8 mouse cellular contexts compared by ENCODE assay signal in genomic region chr7:81828681-81829378, GRCm38 (mm10). TPM values are rescaled to one million over a fixed set of nuclear protein-coding genes. Genes with fewer than 3 reads are reported as not detected.
DNase-seq lines count a peak whose midpoint lies in the region; ATAC-seq and TF ChIP-seq lines count a peak whose summit lies in the region.

No protein-coding gene starts in this region.

- ATAC-seq in forebrain, embryonic 12.5 days (ENCODE audit: low FRiP score), result peak; percentile 80
- ATAC-seq in lung, postnatal 0 days, result peak; percentile 71

- H3K9ac ChIP-seq in ES-E14 (ENCODE audit: insufficient read depth, low read depth, low read length, poor library complexity, severe bottlenecking), result peak overlapping the region; percentile 80
- H3K9ac ChIP-seq in forebrain, embryonic 12.5 days, result peak overlapping the region; percentile 87
- H3K9ac ChIP-seq in lung, postnatal 0 days (replicated peaks; ENCODE audit: low read depth), result peak overlapping the region; percentile 63

- DNase-seq in ES-E14 (ENCODE audit: low read depth, low spot score), result no peak
- peak; percentile 21 for DNase-seq in c-Kit-positive CD71-positive TER-119-negative erythroid progenitor cells, embryonic 14.5 days (ENCODE audit: low read depth)
- DNase-seq in heart, postnatal 14 days, result peak; percentile 66 to 71
- DNase-seq in layer of hippocampus, adult 8-10 months (ENCODE audit: low spot score in 2 of 2), result peak; percentile 30 to 41
- peak; percentile 58 for DNase-seq in lung, postnatal 0 days (ENCODE audit: low spot score)
- peak; percentile 39 for DNase-seq in ovary, postnatal 10 days (ENCODE audit: low spot score)
- peak; percentile 63 for DNase-seq in thymus, postnatal 4 days

- under 1% methylated on average over 66 of the region's 91 CpGs for WGBS in forebrain, embryonic 12.5 days
- WGBS in lung, postnatal 0 days, result under 1% methylated on average over 59 of the region's 91 CpGs

- in situ Hi-C loops in ES-E14 (cut with MboI; ENCODE audit: low sequenced_read_pairs in 2 of 2, unreplicated experiment in 2 of 2), result no loop called here

- peaks cover 2 to 5% of the 10 kb centered on the region in 2 experiments; a peak in 3 of 4 replicates for H3K4me1 ChIP-seq in ES-E14 (ENCODE audit: control insufficient read depth in 2 of 2, insufficient read depth in 2 of 2, low read length in 2 of 2, poor library complexity in 1 of 2)
- H3K4me1 ChIP-seq in forebrain, embryonic 12.5 days, result peaks cover 40% of the 10 kb centered on the region
- H3K4me1 ChIP-seq in lung, postnatal 0 days (ENCODE audit: insufficient read depth, low read depth, low read length), result peaks cover 14% of the 10 kb centered on the region; the same call in 1 of the 2 replicates

- H3K27ac ChIP-seq in ES-E14 (ENCODE audit: insufficient read depth, low read depth, low read length, poor library complexity, severe bottlenecking), result 0 out of 2 replicates have a peak overlapping the region, but pooled peaks have one; percentile 4
- peak overlapping the region; percentile 97 for H3K27ac ChIP-seq in forebrain, embryonic 12.5 days
- peak overlapping the region; percentile 94 for H3K27ac ChIP-seq in lung, postnatal 0 days (ENCODE audit: low read length)

- H3K4me3 ChIP-seq in ES-E14 (ENCODE audit: insufficient read depth in 1 of 2, low read depth in 1 of 2, low read length in 2 of 2, poor library complexity in 1 of 2, severe bottlenecking in 1 of 2), result peak overlapping the region; percentile 80 to 88
- peak overlapping the region; percentile 86 for H3K4me3 ChIP-seq in forebrain, embryonic 12.5 days (replicated peaks)
- H3K4me3 ChIP-seq in lung, postnatal 0 days (ENCODE audit: low read depth, low read length), result peak overlapping the region; percentile 77

- no peaks in the 10 kb centered on the region for H3K9me3 ChIP-seq in ES-E14 (ENCODE audit: control insufficient read depth, insufficient read depth, low read depth, low read length)
- H3K9me3 ChIP-seq in forebrain, embryonic 12.5 days, result no peaks in the 10 kb centered on the region
- no peaks in the 10 kb centered on the region for H3K9me3 ChIP-seq in lung, postnatal 0 days (ENCODE audit: low read length)

- no peaks in the 10 kb centered on the region for H3K27me3 ChIP-seq in forebrain, embryonic 12.5 days
- H3K27me3 ChIP-seq in lung, postnatal 0 days (replicated peaks; ENCODE audit: insufficient read depth, low read length), result no peaks in the 10 kb centered on the region

- intact Hi-C loops in heart, postnatal 14 days (cut with DNase I), result loop anchor here (2.0 to 5.0 kb wide), 3 partner anchors 30 to 106 kb away; partner anchors contain the start of genes 3110040N11Rik, Hdgfl3 and Tm6sf1

- peak overlapping the region; percentile 79 for H3K4me2 ChIP-seq in forebrain, embryonic 12.5 days
- peak overlapping the region; percentile 70 for H3K4me2 ChIP-seq in lung, postnatal 0 days (replicated peaks; ENCODE audit: low read depth, low read length)

- TF ChIP-seq EP300 in lung, postnatal 0 days (IDR thresholded peaks at IDR 0.05), result no peak

- 0 out of 2 replicates have a peak, but pooled peaks cover 2% of the 10 kb centered on the region for H3K36me3 ChIP-seq in ES-E14 (ENCODE audit: control insufficient read depth, insufficient read depth, low read length, poor library complexity, severe bottlenecking)
- H3K36me3 ChIP-seq in forebrain, embryonic 12.5 days (replicated peaks), result no peaks in the 10 kb centered on the region
- no peaks in the 10 kb centered on the region for H3K36me3 ChIP-seq in lung, postnatal 0 days (ENCODE audit: insufficient read depth, low read length)

- TF ChIP-seq CTCF in lung, postnatal 0 days (IDR thresholded peaks at IDR 0.05), result no peak

TF ChIP-seq in ES-E14, 5 proteins besides CTCF, POLR2A, EP300 and RAD21:
- TF ChIP-seq ZC3H11A (IDR thresholded peaks at IDR 0.05; ENCODE audit: borderline replicate concordance, low read depth, low read length), result no peak
- no peak for TF ChIP-seq CHD2 (IDR thresholded peaks at IDR 0.05; ENCODE audit: low read depth, low read length)
- no peak for TF ChIP-seq MAFK (IDR thresholded peaks at IDR 0.05; ENCODE audit: insufficient read depth, low read depth, low read length)
- TF ChIP-seq ZNF384 (IDR thresholded peaks at IDR 0.05; ENCODE audit: low read depth, low read length), result no peak
- TF ChIP-seq HCFC1 (IDR thresholded peaks at IDR 0.05; ENCODE audit: borderline replicate concordance, insufficient read depth, low read length), result no peak

RNA-seq across cellular contexts. Expression of gene Btbd1, which starts 0.4 kb away (rescaled TPM):
- 26.5 and 28.2 TPM in 2 replicates for total RNA-seq in ES-E14 (2012; rRNA removed)
- 101 and 102 TPM in 2 replicates for polyA plus RNA-seq in forebrain, embryonic 12.5 days (2016; fragmentation: Nextera tagmentation; extraction: Ambion mirVana)
- total RNA-seq in heart, postnatal 14 days (2021), result 100 to 1,000 TPM; 135 TPM
- 100 to 1,000 TPM in 3 of 4 experiments, 10 to 100 TPM in 1; 97.8 to 114 (median 106) TPM for total RNA-seq in layer of hippocampus, adult 8-10 months (2022)
- polyA plus RNA-seq in lung, postnatal 0 days (2015; fragmentation: Nextera tagmentation; extraction: Ambion mirVana), result 51.8 and 54.3 TPM in 2 replicates

RNA-seq across cellular contexts. Expression of gene Gm10160, which starts 26.8 kb away (rescaled TPM):
- total RNA-seq in ES-E14 (2012; rRNA removed), result not detected in 2 replicates
- not detected in 2 replicates for polyA plus RNA-seq in forebrain, embryonic 12.5 days (2016; fragmentation: Nextera tagmentation; extraction: Ambion mirVana)
- not detected for total RNA-seq in heart, postnatal 14 days (2021)
- not detected for total RNA-seq in layer of hippocampus, adult 8-10 months (2022)
- polyA plus RNA-seq in lung, postnatal 0 days (2015; fragmentation: Nextera tagmentation; extraction: Ambion mirVana), result not detected in 2 replicates

RNA-seq across cellular contexts. Expression of gene Tm6sf1, which starts 30.0 kb away (rescaled TPM):
- 2.2 and 2.3 TPM in 2 replicates for total RNA-seq in ES-E14 (2012; rRNA removed)
- polyA plus RNA-seq in forebrain, embryonic 12.5 days (2016; fragmentation: Nextera tagmentation; extraction: Ambion mirVana), result 8.5 and 9.6 TPM in 2 replicates
- total RNA-seq in heart, postnatal 14 days (2021), result 10 to 100 TPM; 18.1 to 18.3 TPM
- 10 to 100 TPM; 16.0 to 21.7 (median 16.8) TPM for total RNA-seq in layer of hippocampus, adult 8-10 months (2022)
- polyA plus RNA-seq in lung, postnatal 0 days (2015; fragmentation: Nextera tagmentation; extraction: Ambion mirVana), result 12.8 and 14.4 TPM in 2 replicates

RNA-seq across cellular contexts. Expression of gene 3110040N11Rik, which starts 39.6 kb away (rescaled TPM):
- 27.1 and 36.1 TPM in 2 replicates for total RNA-seq in ES-E14 (2012; rRNA removed)
- 42.2 and 43.3 TPM in 2 replicates for polyA plus RNA-seq in forebrain, embryonic 12.5 days (2016; fragmentation: Nextera tagmentation; extraction: Ambion mirVana)
- total RNA-seq in heart, postnatal 14 days (2021), result 10 to 100 TPM; 22.5 to 23.1 TPM
- 10 to 100 TPM; 20.8 to 27.8 (median 25.9) TPM for total RNA-seq in layer of hippocampus, adult 8-10 months (2022)
- polyA plus RNA-seq in lung, postnatal 0 days (2015; fragmentation: Nextera tagmentation; extraction: Ambion mirVana), result 30.3 and 31.0 TPM in 2 replicates

Comparison
In these comparisons a context has a peak if more than half of its experiments do, and no peak if none do; other contexts are left out.
1. H3K27ac ChIP-seq: peak in every context shown above with its lines; median percentile 97 in forebrain, embryonic 12.5 days; 94 in lung, postnatal 0 days; 4 in ES-E14.